Mouse (Mus musculus) T-cell, adult 2 months (primary cell): ENCODE data around the gene Rhox10.
"Not testable (repeated sequence)": the region's sequence is repeated elsewhere in the genome, so short reads cannot be mapped to it uniquely, and the experiment has no call there.

Experiments
- DNase-seq: peaks from one replicate; pipeline ENCODE4 v3.0.0; 2022; ENCODE audit warnings: low spot score

Gene Rhox10

DNA sequence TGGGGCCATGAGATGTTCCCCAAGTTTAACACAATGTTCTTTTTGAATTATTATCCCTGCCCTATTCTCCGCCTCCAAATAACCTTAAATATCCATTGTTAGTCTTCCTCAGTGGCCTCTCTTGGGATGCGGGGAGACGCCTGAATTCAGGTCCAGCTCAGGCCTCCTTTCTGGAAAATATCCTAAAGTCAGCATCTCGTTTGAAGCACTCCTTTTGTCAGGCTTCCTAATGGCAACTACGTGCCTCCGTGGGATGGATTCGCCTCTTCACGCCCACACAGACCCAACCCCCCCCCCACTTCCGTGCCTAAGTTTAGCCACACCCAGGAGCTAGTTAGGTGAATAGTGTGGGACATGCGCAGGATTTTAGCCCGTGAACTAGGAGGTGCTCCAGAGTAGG is at the start of gene Rhox10:
Rhox10 (plus strand) TSS at position 301 of the 400 bp plus-strand sequence.
- DNase-seq, result no peak

DNA sequence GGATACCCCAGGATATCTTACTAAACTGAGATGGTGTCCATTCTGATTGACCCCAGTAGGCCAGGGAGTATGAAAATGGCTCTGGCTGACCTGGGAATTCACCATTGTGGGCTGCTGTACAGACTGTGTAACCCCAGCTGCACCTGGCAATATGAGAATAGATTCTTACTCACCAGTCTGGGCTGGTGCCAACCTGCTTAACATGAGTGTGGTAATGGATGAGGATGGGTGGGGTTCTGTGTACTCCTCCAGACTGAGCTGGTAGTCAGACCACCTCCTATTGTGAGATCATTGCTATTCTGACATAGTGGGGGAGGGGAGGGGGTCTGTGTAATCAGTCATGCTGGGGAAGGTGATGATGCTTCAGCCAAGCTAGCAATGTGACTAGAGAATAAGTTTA is 47.7 kb upstream of the Rhox10 start, which contains the start of gene Btg1-ps1:
Btg1-ps1 (minus strand) TSS at position 219 of the 400 bp plus-strand sequence.
- DNase-seq, result not testable (repeated sequence)

DNA sequence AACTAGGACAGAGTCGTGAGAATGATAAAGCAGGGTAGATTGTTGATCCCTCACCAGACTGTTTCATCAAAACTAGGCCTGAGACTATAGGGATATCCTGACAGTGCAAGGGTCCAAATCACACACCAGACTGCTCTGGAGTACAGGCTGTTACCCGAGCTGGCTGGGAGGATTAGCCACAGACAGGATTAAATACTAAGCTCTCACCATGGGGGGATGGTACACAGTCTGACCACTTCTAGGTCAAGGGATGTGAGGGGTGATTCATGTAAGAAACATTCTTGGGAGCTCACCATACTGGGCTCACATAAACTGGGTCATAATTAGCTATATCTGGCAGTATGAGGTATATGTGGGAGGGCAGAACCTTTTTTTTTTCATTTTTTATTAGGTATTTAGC is 32.4 kb upstream of the Rhox10 start:
- DNase-seq, result no peak

DNA sequence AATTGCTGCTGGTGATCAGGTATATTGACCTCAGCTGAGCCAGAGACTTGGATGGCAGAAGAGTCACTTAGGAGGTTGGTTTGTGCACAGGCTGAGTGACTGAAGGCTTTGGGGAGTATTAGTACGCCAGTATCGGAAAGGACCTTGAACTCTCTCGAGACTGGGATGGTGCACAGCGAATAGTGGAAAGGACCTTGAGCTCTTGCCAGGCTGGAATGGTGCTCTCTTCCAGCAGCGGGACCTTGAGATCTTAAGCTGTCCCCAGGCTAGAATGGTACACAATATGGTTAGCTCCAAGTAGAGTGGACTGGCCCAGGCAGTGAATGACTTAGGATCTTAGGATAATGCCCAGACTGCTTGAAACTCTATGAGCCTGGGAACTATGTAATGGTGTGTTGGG is 26.6 kb upstream of the Rhox10 start:
- no peak for DNase-seq

DNA sequence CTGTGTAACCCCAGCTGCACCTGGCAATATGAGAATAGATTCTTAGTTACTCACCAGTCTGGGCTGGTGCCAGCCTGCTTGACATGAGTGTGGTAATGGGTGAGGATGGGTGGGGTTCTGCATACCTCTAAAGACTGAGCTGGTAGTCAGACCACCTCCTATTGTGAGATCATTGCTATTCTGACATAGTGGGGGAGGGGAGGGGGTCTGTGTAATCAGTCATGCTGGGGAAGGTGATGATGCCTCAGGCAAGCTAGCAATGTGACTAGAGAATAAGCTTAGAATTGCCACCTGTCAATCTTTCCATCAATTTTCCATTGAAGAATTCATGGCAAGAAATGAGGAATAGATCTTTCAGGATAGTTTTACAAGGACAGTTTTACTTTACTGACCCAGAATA is 23.3 kb upstream of the Rhox10 start, which contains the start of gene Btg1-ps2:
Btg1-ps2 (minus strand) TSS at position 101 of the 400 bp plus-strand sequence.
- not testable (repeated sequence) for DNase-seq

DNA sequence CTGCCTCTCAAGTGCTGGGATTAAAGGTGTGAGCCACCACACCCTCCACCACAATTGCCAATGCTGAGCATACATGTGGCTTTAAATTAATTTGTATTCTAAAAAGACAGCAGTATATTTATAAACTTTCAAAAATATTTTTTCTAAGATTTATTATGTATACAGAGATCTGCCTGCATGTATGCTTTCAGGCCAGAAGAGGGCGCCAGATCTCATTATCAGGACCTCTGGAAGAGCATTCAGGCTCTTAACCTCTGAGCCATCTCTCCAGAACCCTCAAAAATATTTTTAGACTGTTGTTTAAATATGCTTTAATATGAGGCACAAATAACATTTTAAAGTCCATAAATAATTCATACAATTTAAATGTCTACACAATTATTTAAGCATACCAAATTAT is 4.7 kb upstream of the Rhox10 start:
- no peak for DNase-seq

DNA sequence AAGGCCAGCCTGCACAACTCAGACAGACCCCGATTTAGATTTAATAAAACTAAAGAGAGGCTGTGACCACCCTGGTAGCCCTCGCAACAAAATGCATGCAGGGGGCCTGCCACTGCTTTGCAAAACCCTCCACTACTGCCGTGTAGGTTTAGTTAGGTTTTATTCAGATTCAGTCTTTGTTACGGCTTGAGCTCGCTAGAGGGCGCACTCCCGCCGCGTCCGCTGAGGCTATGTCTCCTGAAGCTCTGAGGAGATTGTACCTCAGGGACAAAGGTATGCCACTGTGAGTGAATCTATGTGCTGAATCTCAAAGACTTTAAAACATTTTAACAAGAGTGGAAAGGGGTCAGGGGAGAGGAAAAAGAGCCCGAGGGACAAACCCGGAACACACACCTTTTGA is 18.0 kb downstream of the Rhox10 start:
- peak; percentile 14 for DNase-seq

DNA sequence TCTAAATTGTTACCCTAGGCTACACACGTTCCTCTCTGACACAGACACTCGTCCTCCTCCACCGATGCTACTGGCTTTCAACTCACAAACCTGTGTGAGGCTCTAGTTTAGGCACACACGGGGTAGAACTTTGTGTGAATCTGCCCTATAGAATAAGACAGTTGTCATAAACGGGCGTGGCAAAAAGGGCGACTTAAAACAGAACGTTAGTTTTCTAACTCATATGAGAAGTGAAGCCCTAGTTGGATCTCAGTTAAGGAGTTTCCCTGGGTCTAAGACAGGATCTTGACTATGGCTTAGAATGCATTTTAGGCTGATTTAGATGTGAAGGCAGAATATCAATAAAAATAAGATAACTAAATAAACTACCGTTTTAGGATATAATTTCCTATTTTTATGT is 18.8 kb downstream of the Rhox10 start, which contains the start of gene Rhox11:
Rhox11 (minus strand) TSS at position 101 of the 400 bp plus-strand sequence.
- DNase-seq, result no peak

DNA sequence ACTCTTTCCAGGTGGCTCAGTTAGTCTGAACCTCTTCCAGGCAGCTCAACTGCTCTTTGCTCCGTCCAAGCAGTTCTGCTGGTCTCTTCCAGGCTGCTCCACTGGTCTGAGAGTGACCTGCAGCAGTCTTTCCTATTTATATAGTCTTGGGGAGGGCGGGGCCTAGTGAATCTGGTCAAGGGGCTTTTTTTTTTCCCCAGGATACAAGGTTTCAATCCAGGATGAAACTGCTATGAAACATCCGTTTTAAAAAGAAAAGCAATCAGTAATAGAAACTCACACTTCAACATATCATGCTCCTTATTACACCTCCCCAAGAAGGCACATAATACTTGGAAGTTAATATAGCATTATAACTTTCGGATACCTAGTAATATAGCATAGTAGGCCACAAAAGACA is 44.5 kb downstream of the Rhox10 start, which contains the start of gene Rhox12:
Rhox12 (minus strand) TSS at position 101 of the 400 bp plus-strand sequence.
- no peak for DNase-seq

DNA sequence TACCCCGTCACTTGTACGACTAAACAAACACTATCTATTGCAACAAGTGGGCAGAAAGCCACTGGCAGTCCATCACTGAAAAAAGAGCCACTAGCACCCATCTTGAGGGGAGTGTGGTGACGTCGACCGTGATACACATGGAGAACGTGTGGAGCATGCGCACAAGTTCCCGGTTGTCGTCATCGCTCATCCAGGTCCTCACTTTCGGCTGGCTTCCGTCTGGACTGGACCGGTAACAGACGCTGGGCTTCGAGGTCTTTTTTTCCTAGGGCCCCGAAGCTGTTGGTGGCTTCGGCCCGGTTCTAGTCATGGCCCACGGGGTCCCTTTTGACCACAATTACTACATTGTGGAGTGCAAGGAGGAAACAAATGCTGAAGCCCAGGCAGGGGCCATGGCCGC is 54.7 kb downstream of the Rhox10 start, which contains the start of gene Rhox13:
Rhox13 (plus strand) TSS at position 238 of the 400 bp plus-strand sequence.
- DNase-seq, result no peak
